Mouse (Mus musculus) liver, embryonic 15.5 days (tissue): ENCODE measurements at regions not wholly inside any gene's neighbourhood (a gene's known extent, or its start where the extent isn't known, plus 50 kb on each side); places are given as distances from the start of the nearest gene placed in this dataset.
A peak's percentile ranks its signal among the peaks of the same experiment; 100 is the strongest.

Experiments
- ATAC-seq: fragments of 200-750 bp; cut with Nextera tagmentation; 2 replicates; pipeline ENCODE4 v1.8.0; 2017; ENCODE audit warnings: moderate number of reproducible peaks, mild to moderate bottlenecking, moderate library complexity; ENCODE audit not compliant: insufficient read depth
- H3K27ac ChIP-seq: fragments of 300-500 bp; sonication (generic); replicated peaks from 2 replicates; pipeline ENCODE4 v1.5.1; 2015; ENCODE audit warnings: mild to moderate bottlenecking, inconsistent platforms
- H3K27me3 ChIP-seq: fragments of 300-500 bp; sonication (generic); 2 replicates; pipeline ENCODE4 v1.6.1; 2015; ENCODE audit warnings: mild to moderate bottlenecking, inconsistent platforms
- H3K36me3 ChIP-seq: fragments of 300-500 bp; sonication (generic); replicated peaks from 2 replicates; pipeline ENCODE4 v1.6.1; 2015; ENCODE audit warnings: moderate library complexity, mild to moderate bottlenecking, inconsistent platforms
- H3K4me1 ChIP-seq: fragments of 300-500 bp; sonication (generic); replicated peaks from 2 replicates; pipeline ENCODE4 v1.6.1; 2015; ENCODE audit warnings: inconsistent platforms
- H3K4me2 ChIP-seq: fragments of 300-500 bp; sonication (generic); 2 replicates; pipeline ENCODE4 v1.6.1; 2015; ENCODE audit warnings: moderate library complexity, mild to moderate bottlenecking, inconsistent platforms
- H3K4me3 ChIP-seq: fragments of 300-500 bp; sonication (generic); replicated peaks from 2 replicates; pipeline ENCODE4 v1.5.1; 2015; ENCODE audit warnings: mild to moderate bottlenecking, inconsistent platforms
- H3K9ac ChIP-seq: fragments of 300-500 bp; sonication (generic); 2 replicates; pipeline ENCODE4 v1.6.1; 2015; ENCODE audit warnings: moderate library complexity, mild to moderate bottlenecking, inconsistent platforms
- H3K9me3 ChIP-seq: fragments of 300-500 bp; sonication (generic); replicated peaks from 2 replicates; pipeline ENCODE4 v1.6.1; 2016; ENCODE audit warnings: inconsistent platforms
- WGBS: fragments of 180-500 bp; shearing (Covaris S2); methylation state at CpG from one replicate; pipeline ENCODE4 v1.1.7; 2015; ENCODE audit warnings: mixed read lengths; ENCODE audit not compliant: insufficient replicate concordance; 5-methylcytosine and 5-hydroxymethylcytosine counted together

DNA sequence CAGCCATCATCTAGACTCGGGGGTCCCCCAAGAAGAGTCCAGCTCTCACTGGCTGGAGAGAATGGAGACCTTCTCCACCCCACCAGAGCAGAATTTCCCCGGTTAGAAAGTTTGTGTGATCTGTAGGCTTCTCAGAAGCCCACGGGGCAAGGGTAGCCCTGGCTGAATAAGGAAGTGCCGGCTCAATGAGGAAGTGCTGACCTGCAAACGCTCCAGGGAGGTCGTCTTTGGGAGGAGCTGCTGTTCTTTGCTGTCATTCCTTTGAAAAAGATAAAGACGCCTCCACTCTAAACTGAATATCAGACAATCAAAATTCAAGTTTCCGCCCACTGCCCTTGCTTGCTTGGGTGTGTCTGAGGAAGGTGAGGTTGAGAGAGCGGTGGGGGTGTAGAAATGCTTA is 73.0 kb downstream of the Dlk1 start:
- ATAC-seq = no peak
- H3K9me3 ChIP-seq = no peaks in the 10 kb centered on the region
- H3K27me3 ChIP-seq = peaks cover 32% of the 10 kb centered on the region
- H3K36me3 ChIP-seq = no peaks in the 10 kb centered on the region
- H3K4me1 ChIP-seq = peaks cover 11% of the 10 kb centered on the region
- no peak overlapping the region for H3K27ac ChIP-seq
- no peak overlapping the region for H3K4me2 ChIP-seq
- WGBS = 8% methylated on average over 9 of the region's 9 CpGs
- H3K9ac ChIP-seq = no peak overlapping the region
- no peak overlapping the region for H3K4me3 ChIP-seq

- no peaks in the 10 kb centered on the region for H3K9me3 ChIP-seq
- ATAC-seq = peak; percentile 64
- no peaks in the 10 kb centered on the region for H3K27me3 ChIP-seq
- no peaks in the 10 kb centered on the region for H3K36me3 ChIP-seq
- no peak overlapping the region for H3K27ac ChIP-seq
- no peak overlapping the region for H3K4me2 ChIP-seq
- H3K9ac ChIP-seq = no peak overlapping the region
- 56% methylated on average over 5 of the region's 5 CpGs for WGBS
- H3K4me1 ChIP-seq = peaks cover 12% of the 10 kb centered on the region; the same call in 1 of the 2 replicates
- H3K4me3 ChIP-seq = no peak overlapping the region
Measured at GRCm38 (mm10) chr12:109521199-109521780, 68.7 kb downstream of the Dlk1 start.

DNA sequence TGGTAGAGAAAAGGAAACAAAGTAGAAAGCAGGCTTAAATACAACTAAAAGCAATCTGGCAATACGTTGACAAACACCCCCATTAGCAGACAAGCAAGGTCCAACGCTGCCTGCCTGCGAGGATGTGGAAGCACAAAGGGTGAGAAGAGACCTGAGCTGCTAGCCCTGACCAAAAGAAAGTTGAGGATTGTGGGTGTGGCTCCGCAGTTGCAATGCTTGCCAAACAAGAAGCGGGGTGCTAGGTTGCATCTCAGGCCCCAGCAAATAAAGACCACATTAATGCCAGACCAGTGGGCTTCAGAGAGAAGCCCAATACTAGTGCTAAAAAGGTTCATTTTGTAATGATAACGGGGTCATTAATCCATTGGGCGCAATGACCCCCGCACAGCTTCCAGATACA is 67.8 kb downstream of the Dlk1 start:
- no peak overlapping the region for H3K27ac ChIP-seq
- no peak overlapping the region for H3K9ac ChIP-seq
- H3K4me3 ChIP-seq = no peak overlapping the region
- H3K27me3 ChIP-seq = no peaks in the 10 kb centered on the region
- no peaks in the 10 kb centered on the region for H3K9me3 ChIP-seq
- H3K4me1 ChIP-seq = peaks cover 12% of the 10 kb centered on the region; the same call in 1 of the 2 replicates
- H3K4me2 ChIP-seq = no peak overlapping the region
- H3K36me3 ChIP-seq = no peaks in the 10 kb centered on the region
- ATAC-seq = no peak
- WGBS = 47% methylated on average over 8 of the region's 8 CpGs

GRCm38 (mm10) chr12:109519838-109520237 is 67.2 kb downstream of the Dlk1 start:
- ATAC-seq = no peak
- Histone ChIP-seq H3K9ac (no peak overlapping the region), H3K4me3 (no peak overlapping the region), H3K27ac (no peak overlapping the region), H3K27me3 (no peaks in the 10 kb centered on the region), H3K9me3 (no peaks in the 10 kb centered on the region), H3K36me3 (no peaks in the 10 kb centered on the region), H3K4me1 (peaks cover 12% of the 10 kb centered on the region; the same call in 1 of the 2 replicates), H3K4me2 (no peak overlapping the region)
- 52% methylated on average over 5 of the region's 5 CpGs for WGBS

GRCm38 (mm10) chr12:109518413-109519021 is 65.9 kb downstream of the Dlk1 start:
- no peaks in the 10 kb centered on the region for H3K9me3 ChIP-seq
- no peak overlapping the region for H3K4me2 ChIP-seq
- WGBS = 35% methylated on average over 7 of the region's 7 CpGs
- no peaks in the 10 kb centered on the region for H3K27me3 ChIP-seq
- H3K9ac ChIP-seq = no peak overlapping the region
- no peaks in the 10 kb centered on the region for H3K36me3 ChIP-seq
- no peak for ATAC-seq
- H3K4me1 ChIP-seq = peaks cover 15% of the 10 kb centered on the region; the same call in 1 of the 2 replicates
- H3K27ac ChIP-seq = no peak overlapping the region
- no peak overlapping the region for H3K4me3 ChIP-seq

DNA sequence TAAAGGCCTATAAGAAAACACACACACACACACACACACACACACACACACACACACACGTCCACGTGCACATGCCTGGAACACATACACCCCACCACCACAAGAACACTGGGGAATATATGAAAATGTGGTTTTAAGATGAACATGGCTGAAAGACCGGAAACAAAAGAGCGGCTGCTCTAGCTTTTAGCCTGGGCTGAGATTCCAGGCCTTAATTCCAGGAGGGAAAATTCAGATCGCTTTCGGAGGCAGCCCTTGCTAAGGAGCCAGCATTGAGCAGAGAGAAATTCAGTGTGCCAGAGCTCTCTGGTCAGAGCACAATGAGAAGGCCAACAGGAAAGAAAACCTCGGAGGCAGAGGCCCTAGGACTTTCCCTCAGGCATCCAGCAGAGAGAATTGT is 65.1 kb downstream of the Dlk1 start:
- Histone ChIP-seq H3K9me3 (no peaks in the 10 kb centered on the region), H3K4me2 (no peak overlapping the region), H3K36me3 (no peaks in the 10 kb centered on the region), H3K27me3 (no peaks in the 10 kb centered on the region), H3K27ac (no peak overlapping the region), H3K4me1 (peaks cover 21% of the 10 kb centered on the region), H3K9ac (no peak overlapping the region), H3K4me3 (no peak overlapping the region)
- no peak for ATAC-seq
- WGBS = 59% methylated on average over 7 of the region's 7 CpGs

GRCm38 (mm10) chr12:109516961-109517360 is 64.3 kb downstream of the Dlk1 start:
- no peak for ATAC-seq
- H3K4me2 ChIP-seq = no peak overlapping the region
- H3K27ac ChIP-seq = no peak overlapping the region
- no peaks in the 10 kb centered on the region for H3K36me3 ChIP-seq
- 30% methylated on average over 4 of the region's 4 CpGs for WGBS
- no peak overlapping the region for H3K9ac ChIP-seq
- H3K9me3 ChIP-seq = no peaks in the 10 kb centered on the region
- H3K27me3 ChIP-seq = no peaks in the 10 kb centered on the region
- peaks cover 29% of the 10 kb centered on the region for H3K4me1 ChIP-seq
- no peak overlapping the region for H3K4me3 ChIP-seq

- H3K4me1 ChIP-seq = peaks cover 38% of the 10 kb centered on the region
- WGBS = 68% methylated on average over 9 of the region's 9 CpGs
- H3K27ac ChIP-seq = no peak overlapping the region
- H3K9ac ChIP-seq = no peak overlapping the region
- H3K27me3 ChIP-seq = no peaks in the 10 kb centered on the region
- no peak overlapping the region for H3K4me3 ChIP-seq
- no peak for ATAC-seq
- H3K4me2 ChIP-seq = no peak overlapping the region
- H3K36me3 ChIP-seq = no peaks in the 10 kb centered on the region
- no peaks in the 10 kb centered on the region for H3K9me3 ChIP-seq
Measured at GRCm38 (mm10) chr12:109514292-109514818, 61.7 kb downstream of the Dlk1 start.
